Mouse (Mus musculus): ENCODE data around the gene Olfr1418.

DNA sequence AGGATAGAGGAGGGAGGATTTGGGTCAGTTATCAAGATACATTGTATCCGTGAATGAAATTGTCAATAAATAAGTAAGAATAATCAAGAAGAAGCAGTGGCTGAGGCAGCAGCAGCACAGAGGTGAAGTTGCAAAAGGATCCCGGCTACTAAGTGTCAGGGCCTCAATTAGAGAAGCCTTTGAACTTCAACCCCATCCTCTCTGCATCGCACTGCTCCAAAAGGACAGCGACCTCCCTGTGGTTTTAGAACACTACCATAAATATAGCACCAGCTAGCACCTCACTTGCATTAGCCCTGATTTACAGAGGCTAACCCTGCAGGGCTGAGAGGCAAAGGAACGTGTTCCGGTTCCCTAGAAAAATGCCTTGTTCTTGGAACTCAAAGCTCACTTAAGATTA is 44.2 kb downstream of the Olfr1418 start:
- no peak for TF ChIP-seq CTCF (IDR thresholded peaks at IDR 0.05; ENCODE audit: borderline replicate concordance, insufficient read depth, low read length)
- TF ChIP-seq POLR2A (IDR thresholded peaks at IDR 0.05; ENCODE audit: low read depth, low read length): no peak
